Mouse (Mus musculus): ENCODE data around the gene Axl.

DNA sequence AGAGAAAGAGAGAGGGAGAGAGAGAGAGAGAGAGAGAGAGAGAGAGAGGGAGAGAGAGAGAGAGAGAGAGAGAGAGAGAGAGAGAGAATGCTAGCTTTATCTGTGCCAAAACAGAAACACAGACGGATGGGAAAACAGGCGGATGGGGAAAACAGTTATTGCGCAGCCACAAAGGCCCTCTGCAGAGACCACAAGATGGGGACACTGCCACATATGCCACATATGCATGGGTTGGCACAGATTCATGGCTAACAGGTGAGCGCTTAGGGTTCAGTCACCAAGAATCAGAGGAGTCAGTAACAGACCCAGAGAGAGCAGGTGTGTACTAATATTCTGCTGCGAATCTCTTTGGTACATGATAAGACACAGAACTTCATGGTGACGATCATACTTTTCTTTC is 5.8 kb downstream of the Axl start:
- TF ChIP-seq CTCF (IDR thresholded peaks at IDR 0.05; ENCODE audit: borderline replicate concordance, insufficient read depth, low read length): no peak
- TF ChIP-seq POLR2A (IDR thresholded peaks at IDR 0.05; ENCODE audit: low read depth, low read length): no peak

Data from embryonic fibroblast, embryonic 13.5 days (primary cell).